Mouse (Mus musculus): ENCODE measurements around the gene Fam171a1.

GRCm38 (mm10) chr2:3150324-3150723 is 36.3 kb downstream of the Fam171a1 start:
- TF ChIP-seq GATA1 (IDR thresholded peaks at IDR 0.05; ENCODE audit: low read length) (no peak), TAL1 (IDR thresholded peaks at IDR 0.05; ENCODE audit: low read length) (no peak)
